8 mouse cellular contexts compared by ENCODE assay signal in the genomic region with DNA sequence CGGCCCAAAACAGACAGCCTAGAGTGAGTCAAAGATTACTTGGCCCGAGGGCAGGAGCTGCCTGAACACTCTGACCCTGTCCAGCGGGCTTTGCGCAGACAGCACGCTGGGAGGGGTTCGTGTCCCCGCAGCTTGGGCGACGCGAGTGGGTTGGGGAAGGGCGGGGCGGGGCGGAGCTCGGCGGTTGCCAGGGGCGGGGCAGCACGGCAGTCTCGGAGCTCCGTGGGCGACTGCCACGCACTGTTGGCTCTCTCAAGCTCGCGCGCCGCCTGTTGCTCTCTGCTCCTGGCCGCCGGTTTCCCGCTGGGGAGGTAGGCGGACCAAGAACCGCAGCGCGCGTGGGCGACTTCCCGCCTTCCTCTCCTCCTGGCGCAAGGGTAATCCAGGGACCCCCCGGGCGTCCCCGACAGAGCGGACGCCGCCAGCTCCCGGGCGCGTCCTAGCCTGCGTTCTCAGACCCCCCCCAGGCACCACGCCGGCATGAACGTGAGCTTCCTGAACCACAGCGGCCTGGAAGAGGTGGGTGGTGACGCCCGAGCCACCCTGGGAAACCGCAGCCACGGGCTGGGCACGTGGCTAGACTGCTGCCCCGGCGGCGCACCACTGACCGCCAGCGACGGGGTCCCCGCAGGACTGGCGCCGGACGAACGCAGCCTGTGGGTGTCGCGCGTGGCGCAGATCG. TPM values are rescaled to one million over a fixed set of nuclear protein-coding genes. Genes with fewer than 3 reads are reported as not detected.
A peak's percentile ranks its signal among the peaks of the same experiment; 100 is the strongest.
DNase-seq lines count a peak whose midpoint lies in the region; ATAC-seq and TF ChIP-seq lines count a peak whose summit lies in the region.

A gene (plus strand): TSS at position 270 of the 682 bp plus-strand sequence.

- WGBS in heart, embryonic 13.5 days, result 2% methylated on average over 70 of the region's 71 CpGs
- 2% methylated on average over 69 of the region's 71 CpGs for WGBS in forebrain, postnatal 0 days
- WGBS in midbrain, embryonic 14.5 days, result under 1% methylated on average over 70 of the region's 71 CpGs

- H3K27ac ChIP-seq in heart, embryonic 13.5 days (replicated peaks), result no peak within 1 kb of the TSS
- peak within 1 kb of the TSS; percentile 29; the same call in 1 of the 2 replicates for H3K27ac ChIP-seq in forebrain, postnatal 0 days (ENCODE audit: low read depth, low read length)
- H3K27ac ChIP-seq in midbrain, embryonic 14.5 days (replicated peaks; ENCODE audit: low read depth, low read length), result no peak within 1 kb of the TSS

- intact Hi-C loops in heart, postnatal 10 days (cut with DNase I), result no loop called here

- DNase-seq in heart, postnatal 10 days, result no peak
- DNase-seq in ZHBTc4 (ENCODE audit: low read depth, low spot score), result peak; percentile 67
- DNase-seq in forebrain, postnatal 0 days, result no peak
- DNase-seq in layer of hippocampus, postnatal 25 days (ENCODE audit: extremely low spot score in 1 of 2, low spot score in 1 of 2), result peak; percentile 64 to 72
- DNase-seq in midbrain, embryonic 14.5 days, result peak; percentile 49
- peak; percentile 39 for DNase-seq in testis, postnatal 14 days (ENCODE audit: low spot score)
- DNase-seq in spleen, adult 18-20 months, result no peak

- H3K4me3 ChIP-seq in heart, embryonic 13.5 days, result peak within 1 kb of the TSS; percentile 45
- H3K4me3 ChIP-seq in forebrain, postnatal 0 days (ENCODE audit: low read depth, low read length), result peak within 1 kb of the TSS; percentile 43
- H3K4me3 ChIP-seq in midbrain, embryonic 14.5 days (replicated peaks; ENCODE audit: low read depth, low read length), result peak within 1 kb of the TSS; percentile 34

- no peak for TF ChIP-seq CTCF in forebrain, postnatal 0 days (IDR thresholded peaks at IDR 0.05; ENCODE audit: low read depth)

- H3K9ac ChIP-seq in heart, embryonic 13.5 days, result 0 out of 2 replicates have a peak within 1 kb of the TSS, but pooled peaks have one; percentile 13
- H3K9ac ChIP-seq in forebrain, postnatal 0 days, result peak within 1 kb of the TSS; percentile 51
- no peak within 1 kb of the TSS; the same call in 1 of the 2 replicates for H3K9ac ChIP-seq in midbrain, embryonic 14.5 days (replicated peaks; ENCODE audit: low read length)

- peak within 1 kb of the TSS; percentile 69 for H3K4me2 ChIP-seq in heart, embryonic 13.5 days
- peak within 1 kb of the TSS; percentile 65 for H3K4me2 ChIP-seq in forebrain, postnatal 0 days (ENCODE audit: low read depth)
- H3K4me2 ChIP-seq in midbrain, embryonic 14.5 days (ENCODE audit: low read length), result peak within 1 kb of the TSS; percentile 63

- H3K27me3 ChIP-seq in heart, embryonic 13.5 days (replicated peaks), result peaks cover 85% of the 10 kb centered on the region
- peaks cover 60% of the 10 kb centered on the region for H3K27me3 ChIP-seq in forebrain, postnatal 0 days (ENCODE audit: insufficient read depth, low read length)
- H3K27me3 ChIP-seq in midbrain, embryonic 14.5 days (ENCODE audit: control insufficient read depth, insufficient read depth, low read length), result peaks cover 52% of the 10 kb centered on the region

- H3K4me1 ChIP-seq in heart, embryonic 13.5 days, result peaks cover 12% of the 10 kb centered on the region
- peaks cover 20% of the 10 kb centered on the region; the same call in 1 of the 2 replicates for H3K4me1 ChIP-seq in forebrain, postnatal 0 days (ENCODE audit: insufficient read depth)
- H3K4me1 ChIP-seq in midbrain, embryonic 14.5 days (ENCODE audit: control insufficient read depth, insufficient read depth, low read length), result peaks cover 7% of the 10 kb centered on the region; the same call in 1 of the 2 replicates

- no peaks in the 10 kb centered on the region for H3K36me3 ChIP-seq in heart, embryonic 13.5 days
- H3K36me3 ChIP-seq in forebrain, postnatal 0 days (ENCODE audit: insufficient read depth), result no peaks in the 10 kb centered on the region
- no peaks in the 10 kb centered on the region for H3K36me3 ChIP-seq in midbrain, embryonic 14.5 days (ENCODE audit: control insufficient read depth, insufficient read depth, low read length)

- no peak for ATAC-seq in heart, embryonic 13.5 days (ENCODE audit: extremely low read depth, insufficient number of reproducible peaks, low FRiP score, low TSS enrichment)
- ATAC-seq in forebrain, postnatal 0 days, result peak; percentile 63
- ATAC-seq in midbrain, embryonic 14.5 days (ENCODE audit: low FRiP score, low TSS enrichment), result no peak

- peaks cover 1% of the 10 kb centered on the region for H3K9me3 ChIP-seq in heart, embryonic 13.5 days
- H3K9me3 ChIP-seq in forebrain, postnatal 0 days (ENCODE audit: low read length), result no peaks in the 10 kb centered on the region
- H3K9me3 ChIP-seq in midbrain, embryonic 14.5 days (ENCODE audit: control insufficient read depth, low read length), result no peaks in the 10 kb centered on the region

RNA-seq across cellular contexts. Expression of the gene that starts here (rescaled TPM):
- not detected in 2 replicates for polyA plus RNA-seq in heart, embryonic 13.5 days (2015; fragmentation: Nextera tagmentation; extraction: Ambion mirVana)
- total RNA-seq in heart, postnatal 10 days (2021), result not detected
- 44.8 and 56.6 TPM in 2 replicates for total RNA-seq in forebrain, postnatal 0 days (2014; rRNA removed)
- polyA plus RNA-seq in forebrain, postnatal 0 days (2015; fragmentation: Nextera tagmentation; extraction: Ambion mirVana), result 65.4 and 71.1 TPM in 2 replicates
- total RNA-seq in layer of hippocampus, postnatal 25 days (2021), result 100 to 1,000 TPM; 117 to 122 TPM
- polyA plus RNA-seq in midbrain, embryonic 14.5 days (2014; fragmentation: Nextera tagmentation; extraction: Ambion mirVana), result 0.71 and 0.88 TPM in 2 replicates

Comparison
In these comparisons a context has a peak if more than half of its experiments do, and no peak if none do; other contexts are left out.
1. RNA of the gene that starts here (total RNA-seq): 117 to 122 TPM in layer of hippocampus, postnatal 25 days and 44.8 to 56.6 TPM in forebrain, postnatal 0 days; not detected in heart, postnatal 10 days; every median in the first group is over 10 times any median in the second.
2. RNA of the gene that starts here (polyA plus RNA-seq): 65.4 to 71.1 TPM in forebrain, postnatal 0 days; 0.71 to 0.88 TPM in midbrain, embryonic 14.5 days and not detected in heart, embryonic 13.5 days; every median in the first group is over 10 times any median in the second.
3. Peak in DNase-seq, H3K4me3 ChIP-seq and H3K4me2 ChIP-seq in midbrain, embryonic 14.5 days; RNA of the gene not detected or under 1 TPM.
4. DNase-seq: peak in ZHBTc4 (single experiment), layer of hippocampus, postnatal 25 days (2 of 2) and testis, postnatal 14 days (single experiment); none in heart, postnatal 10 days (0 of 2), forebrain, postnatal 0 days (single experiment) and spleen, adult 18-20 months (0 of 2).
5. Peak in every context shown above with its lines, with median percentiles within 50 percentile points of each other: H3K4me2 ChIP-seq and H3K4me3 ChIP-seq.